Mouse (Mus musculus): ENCODE data around the gene Prss57. TPM values are rescaled to one million over a fixed set of nuclear protein-coding genes. Genes with fewer than 3 reads are reported as not detected.
A peak's percentile ranks its signal among the peaks of the same experiment; 100 is the strongest.

Gene Prss57
- total and polyA plus RNA-seq, 3 experiments = 0.05 TPM; not detected in 2

GRCm38 (mm10) chr10:79745411-79745810, 45.4 kb downstream of the Prss57 start:
- ATAC-seq (ENCODE audit: extremely low read depth, insufficient number of reproducible peaks, low FRiP score, poor library complexity, severe bottlenecking) (no peak), DNase-seq (ENCODE audit: low spot score) (no peak)
- H3K4me1 ChIP-seq (ENCODE audit: insufficient read depth, low read depth, low read length) = peaks cover 33% of the 10 kb centered on the region
- no peak for TF ChIP-seq TAL1 (conservative IDR thresholded peaks at IDR 0.05; ENCODE audit: low read depth, low read length)
- TF ChIP-seq GATA2 (IDR thresholded peaks at IDR 0.05; ENCODE audit: borderline replicate concordance, low read depth, low read length) = no peak
- TF ChIP-seq CTCF (IDR thresholded peaks at IDR 0.05; ENCODE audit: low read depth, low read length) = no peak
- no peak for TF ChIP-seq POLR2AphosphoS5 (IDR thresholded peaks at IDR 0.05; ENCODE audit: insufficient replicate concordance, low read depth, low read length)
- TF ChIP-seq GATA1 (IDR thresholded peaks at IDR 0.05; ENCODE audit: borderline replicate concordance, low read length) = no peak
- no peaks in the 10 kb centered on the region for H3K9me3 ChIP-seq (replicated peaks)
- H3K27me3 ChIP-seq (ENCODE audit: insufficient read depth, low read length) = no peaks in the 10 kb centered on the region
- peak overlapping the region; percentile 74 for H3K4me3 ChIP-seq (ENCODE audit: low read depth, low read length)
- H3K36me3 ChIP-seq (replicated peaks) = peaks cover 50% of the 10 kb centered on the region

DNA sequence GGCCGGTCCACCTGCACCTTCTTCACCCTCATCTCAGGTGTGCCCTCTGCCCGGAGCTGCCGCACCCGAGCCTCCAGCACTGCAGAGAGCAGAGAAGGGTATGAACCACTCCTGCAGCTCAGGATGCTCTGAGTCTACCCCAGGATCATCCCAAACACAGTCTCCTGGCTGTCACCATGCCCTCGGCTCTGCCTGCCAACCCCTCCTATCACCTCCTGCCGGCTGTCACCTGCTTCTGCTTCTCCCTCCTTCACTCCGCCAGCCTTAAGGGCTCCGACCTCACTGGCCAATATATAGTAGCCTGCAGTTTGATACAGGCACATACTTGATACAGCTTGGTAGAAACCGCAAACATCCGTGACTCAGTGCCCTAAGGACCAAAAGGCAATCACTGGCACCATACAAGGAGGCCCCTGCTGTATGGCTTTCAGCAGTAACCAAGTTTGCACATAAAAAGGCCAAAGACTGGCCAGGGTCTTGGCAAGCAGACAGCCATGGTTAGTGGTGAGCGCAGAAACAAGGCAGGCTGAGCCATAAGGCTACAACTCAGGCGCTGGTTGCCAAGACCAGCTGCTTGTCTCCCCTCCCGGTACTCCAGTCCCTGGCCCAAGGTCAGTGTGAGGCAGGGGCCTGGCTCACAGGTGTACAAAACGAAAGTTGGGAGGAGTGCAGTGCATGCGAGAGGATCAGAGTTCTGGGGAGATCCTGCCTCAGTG, 47.0 kb downstream of the Prss57 start:
- ATAC-seq (ENCODE audit: extremely low read depth, insufficient number of reproducible peaks, low FRiP score, poor library complexity, severe bottlenecking) = no peak
- Histone ChIP-seq H3K9me3 (replicated peaks) (no peaks in the 10 kb centered on the region), H3K36me3 (replicated peaks) (peaks cover 66% of the 10 kb centered on the region), H3K27me3 (ENCODE audit: insufficient read depth, low read length) (no peaks in the 10 kb centered on the region), H3K4me1 (ENCODE audit: insufficient read depth, low read depth, low read length) (peaks cover 40% of the 10 kb centered on the region), H3K4me3 (ENCODE audit: low read depth, low read length) (no peak overlapping the region)
- DNase-seq (ENCODE audit: low spot score) = no peak
- no peak for TF ChIP-seq CTCF (IDR thresholded peaks at IDR 0.05; ENCODE audit: low read depth, low read length)
- TF ChIP-seq TAL1 (conservative IDR thresholded peaks at IDR 0.05; ENCODE audit: low read depth, low read length) = no peak
- TF ChIP-seq POLR2AphosphoS5 (IDR thresholded peaks at IDR 0.05; ENCODE audit: insufficient replicate concordance, low read depth, low read length) = no peak

DNA sequence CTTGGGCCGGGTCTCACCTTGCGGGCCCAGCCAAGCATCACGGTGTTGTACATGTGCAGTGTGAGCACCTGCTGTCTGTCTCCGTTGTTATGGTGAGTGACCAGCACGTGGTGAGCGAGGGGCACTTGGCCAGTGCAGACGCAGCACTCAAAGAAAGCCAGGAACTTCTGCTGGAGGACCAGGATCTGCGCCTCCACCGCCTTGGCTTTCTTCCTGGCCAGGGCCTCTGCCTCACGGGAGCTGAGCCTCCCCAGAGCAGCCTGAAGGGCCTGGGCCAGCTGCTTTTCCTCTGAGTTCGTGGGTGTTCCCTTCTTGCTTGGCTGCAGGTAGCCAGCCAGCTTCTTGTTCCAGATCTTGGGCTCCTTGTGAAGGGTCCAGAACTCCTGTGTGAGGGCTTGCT, 47.6 kb downstream of the Prss57 start:
- Histone ChIP-seq H3K4me3 (ENCODE audit: low read depth, low read length) (no peak overlapping the region), H3K36me3 (replicated peaks) (peaks cover 73% of the 10 kb centered on the region), H3K4me1 (ENCODE audit: insufficient read depth, low read depth, low read length) (peaks cover 37% of the 10 kb centered on the region), H3K9me3 (replicated peaks) (no peaks in the 10 kb centered on the region), H3K27me3 (ENCODE audit: insufficient read depth, low read length) (no peaks in the 10 kb centered on the region; the same call in 1 of the 2 replicates)
- no peak for TF ChIP-seq GATA1 (IDR thresholded peaks at IDR 0.05; ENCODE audit: borderline replicate concordance, low read length)
- no peak for TF ChIP-seq POLR2AphosphoS5 (IDR thresholded peaks at IDR 0.05; ENCODE audit: insufficient replicate concordance, low read depth, low read length)
- TF ChIP-seq TAL1 (conservative IDR thresholded peaks at IDR 0.05; ENCODE audit: low read depth, low read length) = no peak
- no peak for TF ChIP-seq CTCF (IDR thresholded peaks at IDR 0.05; ENCODE audit: low read depth, low read length)
- TF ChIP-seq GATA2 (IDR thresholded peaks at IDR 0.05; ENCODE audit: borderline replicate concordance, low read depth, low read length) = no peak
- no peak for DNase-seq (ENCODE audit: low spot score)
- no peak for ATAC-seq (ENCODE audit: extremely low read depth, insufficient number of reproducible peaks, low FRiP score, poor library complexity, severe bottlenecking)

- DNase-seq (ENCODE audit: low spot score) (no peak), ATAC-seq (ENCODE audit: extremely low read depth, insufficient number of reproducible peaks, low FRiP score, poor library complexity, severe bottlenecking) (no peak)
- TF ChIP-seq POLR2AphosphoS5 (IDR thresholded peaks at IDR 0.05; ENCODE audit: insufficient replicate concordance, low read depth, low read length) = no peak
- peak; percentile 63 for TF ChIP-seq CTCF (IDR thresholded peaks at IDR 0.05; ENCODE audit: low read depth, low read length)
- Histone ChIP-seq H3K4me1 (ENCODE audit: insufficient read depth, low read depth, low read length) (peaks cover 26% of the 10 kb centered on the region), H3K36me3 (replicated peaks) (peaks cover 96% of the 10 kb centered on the region), H3K4me3 (ENCODE audit: low read depth, low read length) (no peak overlapping the region), H3K9me3 (replicated peaks) (peaks cover 6% of the 10 kb centered on the region), H3K27me3 (ENCODE audit: insufficient read depth, low read length) (no peaks in the 10 kb centered on the region; the same call in 1 of the 2 replicates)
These were observed 49.9 kb downstream of the Prss57 start for GRCm38 (mm10) chr10:79740863-79741262.

- no peak overlapping the region for H3K4me3 ChIP-seq (ENCODE audit: low read depth, low read length)
- peaks cover 20% of the 10 kb centered on the region for H3K9me3 ChIP-seq (replicated peaks)
- TF ChIP-seq GATA2 (IDR thresholded peaks at IDR 0.05; ENCODE audit: borderline replicate concordance, low read depth, low read length) (no peak), POLR2AphosphoS5 (IDR thresholded peaks at IDR 0.05; ENCODE audit: insufficient replicate concordance, low read depth, low read length) (no peak), GATA1 (IDR thresholded peaks at IDR 0.05; ENCODE audit: borderline replicate concordance, low read length) (no peak), CTCF (IDR thresholded peaks at IDR 0.05; ENCODE audit: low read depth, low read length) (no peak), TAL1 (conservative IDR thresholded peaks at IDR 0.05; ENCODE audit: low read depth, low read length) (no peak)
- no peak for ATAC-seq (ENCODE audit: extremely low read depth, insufficient number of reproducible peaks, low FRiP score, poor library complexity, severe bottlenecking)
- no peak for DNase-seq (ENCODE audit: low spot score)
- peaks cover 13% of the 10 kb centered on the region; the same call in 1 of the 2 replicates for H3K4me1 ChIP-seq (ENCODE audit: insufficient read depth, low read depth, low read length)
- H3K27me3 ChIP-seq (ENCODE audit: insufficient read depth, low read length) = no peaks in the 10 kb centered on the region; the same call in 1 of the 2 replicates
- peaks cover 99% of the 10 kb centered on the region for H3K36me3 ChIP-seq (replicated peaks)
These were observed 51.5 kb downstream of the Prss57 start for GRCm38 (mm10) chr10:79739234-79739633.

- TF ChIP-seq CTCF (IDR thresholded peaks at IDR 0.05; ENCODE audit: low read depth, low read length) (peak; percentile 68), POLR2AphosphoS5 (IDR thresholded peaks at IDR 0.05; ENCODE audit: insufficient replicate concordance, low read depth, low read length) (no peak), GATA2 (IDR thresholded peaks at IDR 0.05; ENCODE audit: borderline replicate concordance, low read depth, low read length) (no peak), TAL1 (conservative IDR thresholded peaks at IDR 0.05; ENCODE audit: low read depth, low read length) (no peak), GATA1 (IDR thresholded peaks at IDR 0.05; ENCODE audit: borderline replicate concordance, low read length) (no peak)
- Histone ChIP-seq H3K36me3 (replicated peaks) (peaks cover 99% of the 10 kb centered on the region), H3K4me3 (ENCODE audit: low read depth, low read length) (no peak overlapping the region), H3K9me3 (replicated peaks) (peaks cover 20% of the 10 kb centered on the region), H3K27me3 (ENCODE audit: insufficient read depth, low read length) (no peaks in the 10 kb centered on the region; the same call in 1 of the 2 replicates), H3K4me1 (ENCODE audit: insufficient read depth, low read depth, low read length) (peaks cover 11% of the 10 kb centered on the region; the same call in 1 of the 2 replicates)
- ATAC-seq (ENCODE audit: extremely low read depth, insufficient number of reproducible peaks, low FRiP score, poor library complexity, severe bottlenecking) (no peak), DNase-seq (ENCODE audit: low spot score) (no peak)
These were observed 52.5 kb downstream of the Prss57 start for GRCm38 (mm10) chr10:79738259-79738658.

All from G1E (cell line).